Mouse (Mus musculus): Measurements from ENCODE around the gene Gm42906.

Gene Gm42906

DNA sequence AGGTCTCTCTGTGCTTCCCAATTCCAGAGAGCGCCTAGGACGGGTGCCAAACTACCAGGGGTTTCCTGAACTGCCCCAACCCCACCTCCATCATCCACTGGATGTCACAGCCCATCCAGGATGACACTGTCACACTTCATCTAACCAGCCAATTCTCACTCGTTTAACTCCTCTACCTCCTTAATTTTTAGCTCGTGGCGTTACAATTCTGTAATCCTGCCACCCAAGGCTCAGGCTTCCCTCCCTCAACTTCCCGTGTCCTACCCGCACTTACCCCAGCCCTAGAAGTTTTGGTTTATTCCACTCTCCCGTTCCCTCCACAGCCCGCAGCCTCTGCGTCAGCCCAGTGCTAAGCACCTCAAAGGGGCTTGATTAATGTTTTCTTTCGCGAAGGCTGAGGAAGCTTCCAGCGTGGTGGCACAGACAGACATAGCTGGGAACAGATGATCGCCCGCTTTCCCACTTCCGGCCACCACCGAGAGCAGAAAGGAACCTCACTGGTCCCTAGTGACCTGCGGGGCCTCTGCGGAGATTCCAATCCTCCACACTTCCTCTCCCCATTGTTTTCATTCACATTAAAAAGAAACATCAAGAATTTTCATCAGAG, 319.6 kb downstream of the Gm42906 start:
- DNase-seq (ENCODE audit: low spot score in 2 of 2) = no peak

DNA sequence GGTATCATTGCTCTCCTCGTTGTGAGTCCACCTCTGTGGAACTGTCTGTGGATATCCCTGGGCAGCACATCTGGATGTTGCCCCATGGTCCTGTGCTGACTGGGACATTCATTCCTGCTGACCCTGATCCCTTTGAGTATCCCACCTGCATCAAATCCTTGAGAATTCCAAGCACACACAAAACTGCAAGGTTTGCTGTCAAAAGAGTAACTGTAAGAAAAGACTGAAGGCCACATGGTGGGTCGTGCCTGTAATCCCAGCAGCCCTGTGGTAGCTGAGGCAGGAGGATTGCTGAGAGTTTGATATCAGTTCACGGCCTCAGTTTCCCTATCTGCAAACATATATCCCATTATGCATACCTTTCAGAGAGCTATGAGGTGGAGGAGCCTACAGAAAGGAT, 321.1 kb downstream of the Gm42906 start:
- DNase-seq (ENCODE audit: low spot score in 2 of 2) = no peak

DNA sequence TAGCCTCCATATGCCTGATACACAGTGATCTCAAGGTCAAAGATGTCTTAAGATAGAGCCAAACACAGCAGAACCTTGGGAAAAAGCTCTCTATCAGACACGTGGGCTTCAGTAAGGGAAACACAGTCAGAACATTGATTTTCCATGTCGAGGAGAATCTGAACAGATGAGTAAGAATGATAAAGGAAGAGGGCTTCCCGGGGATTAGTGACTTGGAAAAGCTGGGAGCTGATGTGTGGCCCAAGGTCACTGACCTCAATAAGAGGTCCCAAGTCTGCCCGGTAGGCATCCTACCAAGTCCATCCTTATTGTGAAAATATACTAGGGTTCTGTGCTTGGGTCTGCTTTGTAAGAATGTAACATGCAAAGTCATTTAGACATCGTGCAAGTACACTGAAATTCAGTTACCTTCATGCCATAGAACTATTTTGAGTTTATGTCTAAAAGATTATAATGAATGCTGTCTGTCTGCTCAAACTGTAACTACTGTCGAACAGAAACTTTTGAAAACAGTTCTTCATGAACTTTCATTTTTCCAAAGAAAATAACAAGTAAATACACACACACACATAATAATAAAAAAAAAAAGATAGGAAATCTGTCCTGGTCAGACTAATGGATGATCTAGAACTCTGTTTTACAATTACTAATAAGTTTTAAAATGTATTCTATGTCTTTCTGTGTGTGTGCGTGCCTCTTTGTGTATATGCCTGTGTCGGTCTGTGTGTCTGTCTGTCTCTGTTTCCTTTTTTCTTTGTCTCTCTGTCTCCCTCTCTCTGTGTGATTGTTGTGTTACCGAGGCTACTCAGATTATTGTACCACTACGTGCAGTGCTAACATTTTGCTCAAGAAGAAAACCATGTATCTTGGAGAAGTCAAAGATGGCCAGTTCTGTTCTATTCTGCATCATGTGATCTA, 322.6 kb downstream of the Gm42906 start:
- no peak for DNase-seq (ENCODE audit: low spot score in 2 of 2)

DNA sequence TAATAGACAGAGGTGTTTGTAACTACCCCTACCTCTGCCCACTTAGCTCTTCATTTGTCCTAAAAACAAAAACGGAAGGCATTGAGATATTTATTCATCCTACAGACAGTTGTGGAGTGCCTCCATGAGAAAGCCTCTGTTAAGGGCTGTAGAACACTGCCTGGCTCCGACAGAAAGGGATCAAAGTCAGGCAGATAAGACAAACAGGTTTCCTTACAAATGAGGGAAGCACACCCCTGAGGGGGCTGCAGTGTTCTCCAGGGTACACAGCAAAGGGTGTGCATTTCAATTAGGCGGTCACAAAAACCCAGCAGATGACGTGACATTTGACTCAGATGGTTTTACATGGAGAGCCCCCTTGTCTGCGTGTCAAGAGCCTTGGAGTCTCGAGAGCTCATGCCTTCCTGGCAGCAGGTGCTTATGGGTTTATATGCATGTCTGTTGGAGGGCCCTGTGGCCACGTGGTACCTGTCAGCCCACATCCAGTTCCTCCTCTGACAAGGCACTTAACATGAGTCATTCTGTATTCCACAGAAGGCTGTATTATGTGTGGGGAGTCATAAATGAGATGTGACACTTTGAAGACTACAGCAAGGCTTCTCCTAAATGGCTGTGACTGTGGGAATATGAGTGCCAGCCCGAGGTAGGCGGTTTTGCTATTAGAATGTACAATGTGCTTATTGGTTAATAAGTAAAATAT, 323.5 kb downstream of the Gm42906 start:
- DNase-seq (ENCODE audit: low spot score in 2 of 2) = no peak

DNA sequence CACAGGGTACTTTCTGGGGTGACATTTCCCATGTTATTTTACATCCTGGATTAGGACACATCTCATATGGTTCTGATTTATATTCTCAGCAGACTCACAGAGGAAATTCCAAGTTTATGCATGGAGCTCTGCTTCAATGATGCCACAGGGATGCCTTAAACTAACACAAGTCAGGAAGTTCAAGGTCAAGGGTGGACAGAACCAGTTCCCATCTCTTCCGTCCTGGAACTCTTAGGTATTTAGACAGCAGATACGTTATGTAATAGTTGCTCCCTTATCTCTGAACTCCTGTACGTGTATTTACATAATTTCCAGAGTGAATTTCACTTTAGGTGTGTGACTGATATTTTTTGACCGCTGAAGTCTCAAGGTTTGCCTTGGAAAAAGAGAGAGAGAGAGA, 324.7 kb downstream of the Gm42906 start:
- no peak for DNase-seq (ENCODE audit: low spot score in 2 of 2)

DNA sequence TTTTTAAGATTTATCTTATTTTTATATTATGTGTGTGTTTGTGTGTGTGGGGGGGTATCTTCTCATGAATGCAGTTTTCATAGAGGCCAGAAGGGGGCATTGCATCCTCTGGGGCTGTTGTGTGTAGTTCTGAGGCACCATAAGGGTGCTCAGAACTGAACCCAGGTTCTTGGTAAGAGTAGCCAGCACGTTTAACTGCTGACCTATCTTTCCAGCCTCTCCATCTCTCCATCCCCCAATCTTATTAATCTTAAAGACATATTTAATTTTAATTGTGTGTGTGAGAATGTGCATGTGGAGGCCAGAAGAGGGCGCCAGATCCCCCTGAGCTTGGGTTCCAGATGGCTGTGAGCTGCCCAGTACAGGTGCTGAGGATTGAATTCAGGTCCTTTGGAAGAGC, 325.7 kb downstream of the Gm42906 start:
- DNase-seq (ENCODE audit: low spot score in 2 of 2) = no peak

DNA sequence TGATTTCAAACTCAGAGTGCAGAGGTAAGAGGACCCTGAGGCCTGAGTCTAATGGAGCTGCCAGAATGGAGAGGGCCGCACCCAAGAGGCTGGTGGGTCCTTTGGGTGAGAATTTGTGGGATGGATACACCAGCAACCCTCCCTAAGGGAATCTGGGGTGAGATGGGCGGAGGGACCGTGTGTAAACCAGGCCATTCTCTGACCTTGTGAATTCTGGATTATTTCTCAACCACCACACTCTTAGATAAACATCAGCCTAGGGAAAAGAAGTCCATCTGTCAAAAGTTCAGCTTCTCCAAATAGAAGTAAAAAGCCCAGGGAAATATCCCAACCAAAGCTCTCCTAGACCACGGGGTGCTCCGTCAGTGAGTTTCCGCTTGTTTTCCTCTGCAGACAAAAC, 332.0 kb downstream of the Gm42906 start:
- no peak for DNase-seq (ENCODE audit: low spot score in 2 of 2)

DNA sequence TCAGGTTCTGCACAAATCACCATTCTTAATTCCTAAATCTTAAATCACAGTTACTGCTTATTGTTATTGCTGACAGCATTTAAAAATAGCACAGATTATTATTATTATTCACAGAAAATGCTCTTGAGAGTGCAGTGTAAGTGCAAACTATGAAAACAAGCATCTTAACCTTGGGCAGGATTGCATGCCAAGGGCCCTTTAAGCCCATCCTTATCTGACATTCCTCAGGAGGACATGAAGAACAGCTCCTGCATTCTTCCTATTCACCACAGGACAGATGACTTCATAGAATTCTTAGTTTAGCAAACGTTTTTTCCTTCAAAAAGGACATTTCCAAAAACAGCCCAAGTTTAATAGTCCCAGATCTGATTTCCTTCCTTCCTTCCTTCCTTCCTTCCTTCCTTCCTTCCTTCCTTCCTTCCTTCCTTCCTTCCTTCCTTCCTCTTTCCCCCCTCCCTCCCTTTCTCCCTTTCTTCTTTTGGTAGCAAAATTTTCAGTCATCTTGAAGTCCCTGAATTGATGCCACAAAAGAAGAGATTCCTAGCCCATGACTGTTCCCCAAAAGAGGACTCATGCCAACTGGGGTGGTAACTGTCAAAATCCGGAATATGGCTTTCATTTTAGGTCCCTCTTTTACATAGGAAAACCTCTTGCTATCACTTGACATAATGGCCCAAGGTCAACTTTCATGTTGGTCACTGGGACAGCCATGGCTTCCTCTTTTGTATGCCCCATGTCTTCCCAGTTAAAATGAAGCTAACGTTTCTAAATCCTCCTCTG, 334.9 kb downstream of the Gm42906 start:
- no peak for DNase-seq (ENCODE audit: low spot score in 2 of 2)

DNA sequence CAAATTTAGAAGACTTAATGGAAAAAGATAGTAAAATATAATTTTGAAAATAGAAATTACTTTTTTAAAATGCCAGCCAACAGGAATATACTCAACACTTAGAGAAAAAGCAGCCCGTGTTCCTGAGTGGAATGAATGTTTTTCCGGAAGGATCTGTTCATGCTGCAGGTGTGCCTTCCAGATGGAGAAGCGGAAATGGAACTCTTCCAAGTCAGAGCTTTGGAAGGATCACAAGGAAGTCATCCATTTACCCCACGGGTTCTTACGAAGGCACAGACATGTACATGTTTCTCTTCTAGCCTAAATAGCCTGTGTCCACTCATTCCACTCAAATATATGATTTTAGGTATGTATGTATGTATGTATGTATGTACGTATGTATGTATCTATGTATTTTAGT, 337.0 kb downstream of the Gm42906 start:
- no peak for DNase-seq (ENCODE audit: low spot score in 2 of 2)

DNA sequence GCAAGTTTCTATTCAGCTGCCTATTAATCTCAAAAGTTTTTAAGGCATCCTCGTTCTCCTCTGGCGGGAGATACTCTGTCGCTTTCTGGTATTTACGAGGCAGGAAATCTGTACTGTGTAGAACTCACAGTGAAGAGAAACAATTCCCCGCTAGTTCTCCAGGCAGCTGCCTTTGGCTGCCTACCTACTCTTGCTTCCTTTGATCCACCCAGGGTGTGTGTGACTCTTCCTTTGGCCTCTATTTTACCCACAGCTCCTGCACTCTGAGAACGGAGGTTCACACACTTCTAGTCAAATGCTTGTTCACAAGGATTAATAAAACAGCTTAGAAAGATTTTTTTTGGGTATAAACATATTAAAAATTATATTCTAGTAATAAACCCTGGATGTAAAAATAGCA, 338.8 kb downstream of the Gm42906 start:
- DNase-seq (ENCODE audit: low spot score in 2 of 2) = no peak

DNA sequence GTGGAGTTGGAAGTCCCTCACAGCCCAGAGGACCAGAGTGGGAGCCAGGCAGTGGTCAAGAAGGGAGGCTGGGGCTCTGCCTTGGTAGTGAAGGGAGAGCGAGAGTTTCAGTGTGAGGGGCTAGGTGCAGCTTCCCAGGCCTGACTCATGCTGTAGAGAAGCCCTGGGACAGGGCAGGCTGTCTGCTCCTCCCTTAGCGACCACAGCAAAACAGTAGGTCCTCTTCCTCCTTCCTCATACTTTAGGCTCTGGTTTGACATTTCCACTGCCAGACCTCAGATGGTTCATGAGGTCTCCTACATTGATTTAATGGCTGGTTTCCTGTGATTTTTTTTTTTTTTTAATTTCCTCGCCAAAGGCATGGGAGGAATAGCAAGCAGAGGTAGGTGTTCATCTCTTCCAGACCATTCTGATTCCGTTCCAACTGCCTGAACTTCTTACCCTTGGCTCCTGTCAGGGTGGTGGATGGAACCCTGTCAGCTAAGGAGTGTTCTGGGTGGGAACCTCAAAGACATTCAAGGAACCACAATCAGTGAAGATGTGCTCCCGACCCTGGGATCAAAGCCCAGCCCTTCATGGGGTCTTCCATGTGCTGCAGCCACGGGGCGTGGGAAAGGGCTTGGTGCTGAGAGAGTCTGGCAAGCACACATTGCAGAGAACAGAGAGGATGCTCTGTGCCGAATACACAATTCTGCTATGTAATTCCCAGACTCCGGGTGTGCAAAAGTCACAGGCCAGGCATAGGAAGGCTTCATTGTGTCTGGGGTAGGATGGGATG, 341.3 kb downstream of the Gm42906 start:
- no peak for DNase-seq (ENCODE audit: low spot score in 2 of 2)

DNA sequence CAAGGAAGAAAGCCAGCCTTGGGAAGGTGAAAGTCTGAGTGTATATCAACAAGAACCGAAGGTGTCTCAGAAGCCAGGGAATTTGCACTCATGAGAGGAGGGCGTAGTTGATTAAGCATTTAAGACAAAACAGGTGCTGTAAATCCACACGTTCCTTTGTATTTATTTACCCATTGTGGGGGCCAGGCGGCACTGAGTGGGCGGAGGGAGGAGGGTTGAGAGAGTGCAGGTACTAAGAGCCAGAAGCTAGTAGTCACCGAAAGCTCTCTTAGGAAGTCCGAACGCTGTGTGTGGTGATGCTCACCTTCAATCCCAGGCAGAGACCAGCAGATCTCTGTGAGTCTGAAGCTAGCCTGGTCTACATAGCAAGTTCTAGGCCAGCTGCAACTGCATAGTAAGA, 342.2 kb downstream of the Gm42906 start:
- DNase-seq (ENCODE audit: low spot score in 2 of 2) = no peak

DNA sequence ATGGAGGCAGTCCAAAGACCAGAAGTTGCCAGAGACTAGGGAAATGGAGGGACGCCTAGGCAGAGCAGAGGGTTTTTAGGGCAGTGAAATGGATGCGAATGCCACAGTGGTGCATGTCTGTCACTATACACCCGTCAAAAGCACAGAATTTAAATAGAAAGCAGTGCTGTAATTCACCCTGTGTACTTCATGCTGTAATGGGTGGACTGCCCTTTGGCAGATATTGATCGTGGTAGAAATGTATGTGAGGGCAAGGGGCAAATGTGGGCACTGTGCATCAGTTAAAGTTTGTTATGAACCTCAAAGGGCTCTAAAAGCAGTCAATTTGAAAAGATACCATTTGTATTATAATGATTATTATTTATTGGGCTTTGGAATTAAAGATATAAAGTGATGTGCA, 347.7 kb downstream of the Gm42906 start:
- DNase-seq (ENCODE audit: low spot score in 2 of 2) = no peak

DNA sequence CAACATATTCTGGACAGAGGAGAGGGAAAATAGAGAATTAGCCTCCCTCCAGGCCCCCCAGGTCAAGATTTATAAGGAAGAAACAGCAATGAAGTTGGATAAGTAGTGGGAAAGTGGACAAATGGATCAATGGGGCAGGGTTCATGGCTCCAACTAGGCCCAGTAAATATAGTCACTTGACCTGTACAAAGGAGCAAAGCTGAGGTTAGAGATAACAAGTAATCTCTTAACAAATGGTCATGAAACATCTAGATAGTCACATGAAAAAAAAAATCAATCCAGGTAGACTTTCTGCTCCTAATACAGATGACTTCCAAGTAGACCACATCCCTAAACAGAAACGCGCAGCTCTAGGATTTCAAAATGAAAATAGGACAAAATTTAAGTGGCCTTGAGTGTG, 350.0 kb downstream of the Gm42906 start:
- no peak for DNase-seq (ENCODE audit: low spot score in 2 of 2)

DNA sequence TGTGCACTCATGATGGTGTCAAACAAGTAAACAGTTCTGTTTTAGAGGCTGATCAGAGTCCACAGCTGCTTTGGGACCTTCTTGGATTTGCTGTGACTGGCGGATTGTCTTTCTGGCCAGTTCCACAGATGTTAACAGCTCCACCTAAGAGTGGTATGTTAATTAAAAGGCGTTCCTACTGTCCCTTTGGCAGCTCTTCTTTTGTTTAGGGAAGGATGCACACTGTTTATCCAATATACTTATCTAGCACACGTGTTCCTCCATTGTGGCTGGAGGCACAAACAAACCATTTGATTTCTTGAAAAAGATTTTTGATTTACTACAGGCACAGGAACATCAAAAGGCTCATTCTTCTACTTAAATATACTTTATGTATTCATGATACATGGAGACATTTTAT, 351.0 kb downstream of the Gm42906 start:
- DNase-seq (ENCODE audit: low spot score in 2 of 2) = no peak

DNA sequence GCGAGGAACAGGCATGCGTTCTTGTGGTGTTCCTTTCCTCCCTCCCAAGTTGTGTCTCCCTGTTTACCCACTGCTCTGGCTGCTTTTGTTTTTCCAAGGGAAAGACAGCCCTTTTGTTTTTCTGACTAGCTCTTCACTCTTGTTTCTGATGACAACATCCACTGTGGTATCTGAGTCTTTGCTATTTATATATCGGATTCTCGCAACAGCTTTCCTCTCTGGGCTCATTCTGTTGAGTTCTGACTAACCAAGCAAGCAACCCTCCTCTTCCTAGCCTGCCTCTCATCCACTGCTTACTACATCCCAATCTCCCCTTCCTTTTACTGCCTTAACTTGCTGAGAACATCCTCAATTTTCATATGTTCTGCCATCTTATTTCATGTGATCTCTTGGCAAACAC, 353.7 kb downstream of the Gm42906 start:
- DNase-seq (ENCODE audit: low spot score in 2 of 2) = no peak

DNA sequence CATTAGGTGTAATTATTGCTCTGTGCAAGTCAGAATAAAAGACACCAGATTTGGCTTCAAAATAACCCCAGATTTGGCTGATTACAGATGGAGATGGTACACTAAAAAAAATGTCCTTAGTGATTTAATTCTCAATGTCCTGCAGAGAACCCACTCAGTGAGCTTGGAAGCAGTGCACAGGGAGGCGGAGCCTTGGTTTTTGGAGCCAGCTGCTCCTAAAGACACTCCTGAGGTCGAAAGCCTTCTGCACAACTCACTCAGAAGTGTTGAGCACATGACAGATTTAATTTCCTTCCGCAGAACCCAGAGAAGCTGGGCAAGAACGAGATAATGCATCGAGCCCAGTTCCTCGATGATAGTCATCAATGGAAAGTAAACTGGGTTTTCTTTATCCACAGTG, 356.5 kb downstream of the Gm42906 start:
- no peak for DNase-seq (ENCODE audit: low spot score in 2 of 2)

DNA sequence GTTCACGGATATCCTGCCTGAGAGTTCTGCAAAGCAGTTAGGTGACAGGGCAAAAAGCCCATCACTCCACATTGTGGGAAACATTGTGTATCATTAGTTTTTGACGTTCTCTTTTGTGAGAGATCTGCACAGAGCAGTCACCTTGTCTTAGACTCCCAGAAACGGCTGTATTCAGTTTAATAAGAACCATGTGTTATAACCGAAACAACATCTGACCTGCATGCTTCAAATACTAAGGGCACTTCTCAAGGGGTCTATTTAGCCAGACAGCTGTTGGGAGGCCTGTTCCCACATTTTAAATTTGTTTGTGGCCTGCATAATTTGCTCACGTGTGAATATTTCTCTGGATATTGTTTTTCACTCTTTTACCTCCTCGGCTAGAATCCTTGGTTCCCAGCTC, 357.1 kb downstream of the Gm42906 start:
- DNase-seq (ENCODE audit: low spot score in 2 of 2) = no peak

DNA sequence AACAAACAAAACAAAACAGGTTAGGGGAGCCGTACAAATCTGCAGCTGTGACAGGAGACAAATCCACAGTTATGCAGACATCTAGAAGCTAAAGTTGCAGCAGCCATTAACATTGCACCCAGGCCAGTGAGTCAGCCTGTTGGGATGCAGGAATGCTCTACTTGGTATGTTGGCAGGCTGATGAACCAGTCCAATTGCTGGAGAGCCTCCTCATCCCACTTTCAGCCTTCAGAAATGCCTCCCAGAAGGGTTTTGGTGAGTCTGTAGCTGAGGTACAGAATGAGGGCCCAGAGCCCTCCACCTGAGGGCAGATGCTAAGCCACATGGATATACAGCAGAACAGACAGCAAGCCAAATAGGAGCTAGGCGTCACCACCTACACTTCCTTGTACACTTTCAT, 358.4 kb downstream of the Gm42906 start:
- no peak for DNase-seq (ENCODE audit: low spot score in 2 of 2)

DNA sequence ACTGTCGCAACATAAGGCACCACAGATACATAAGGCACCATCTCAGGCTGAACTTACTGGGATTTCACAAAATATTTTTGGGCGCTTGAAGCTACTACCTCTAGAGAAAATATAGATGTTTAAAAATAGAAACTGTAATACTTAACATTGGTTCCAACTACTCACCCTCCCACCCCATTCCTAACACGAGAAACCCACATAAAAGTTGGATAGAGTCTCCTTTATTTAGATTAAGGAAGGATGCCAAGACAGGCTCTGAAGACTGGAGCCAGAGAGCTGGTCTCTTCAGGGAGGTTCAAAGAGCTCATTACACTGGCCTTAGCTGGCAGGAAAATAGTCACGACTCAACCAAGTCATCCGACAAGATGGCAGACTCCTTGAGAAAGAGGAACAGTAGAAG, 361.9 kb downstream of the Gm42906 start:
- DNase-seq (ENCODE audit: low spot score in 2 of 2) = no peak

DNA sequence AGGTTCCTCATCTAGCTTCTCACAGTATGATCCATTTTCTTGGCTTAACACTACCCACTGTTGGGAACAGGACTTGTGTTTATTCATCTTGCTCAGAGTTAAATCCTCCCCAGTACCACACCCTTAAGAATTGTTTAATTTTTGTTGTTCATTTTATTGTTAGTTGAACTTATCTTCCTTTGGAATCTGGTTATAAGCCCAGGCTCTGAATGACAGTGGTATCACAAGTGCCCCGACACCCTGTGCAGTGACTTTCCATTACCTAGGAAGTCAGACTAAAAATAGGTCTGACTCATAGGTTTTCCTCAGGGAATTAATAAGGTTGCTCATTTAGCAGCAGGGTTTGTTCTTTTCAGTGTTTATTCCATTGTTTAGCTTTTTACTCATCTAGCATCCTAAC, 362.7 kb downstream of the Gm42906 start:
- DNase-seq (ENCODE audit: low spot score in 2 of 2) = no peak

Measured in spleen, postnatal 14 days (tissue).